Mouse (Mus musculus) lung, postnatal 0 days (tissue): ENCODE data around the gene Cmip.

Experiments
- CTCF ChIP-seq: IDR thresholded peaks from 2 replicates; pipeline ENCODE4 v1.5.1; 2016; ENCODE audit warnings: antibody characterized with exemption, mild to moderate bottlenecking
- EP300 ChIP-seq: IDR thresholded peaks from 2 replicates; pipeline ENCODE4 v1.6.1; 2016; ENCODE audit warnings: antibody characterized with exemption, mild to moderate bottlenecking, control low read depth

DNA sequence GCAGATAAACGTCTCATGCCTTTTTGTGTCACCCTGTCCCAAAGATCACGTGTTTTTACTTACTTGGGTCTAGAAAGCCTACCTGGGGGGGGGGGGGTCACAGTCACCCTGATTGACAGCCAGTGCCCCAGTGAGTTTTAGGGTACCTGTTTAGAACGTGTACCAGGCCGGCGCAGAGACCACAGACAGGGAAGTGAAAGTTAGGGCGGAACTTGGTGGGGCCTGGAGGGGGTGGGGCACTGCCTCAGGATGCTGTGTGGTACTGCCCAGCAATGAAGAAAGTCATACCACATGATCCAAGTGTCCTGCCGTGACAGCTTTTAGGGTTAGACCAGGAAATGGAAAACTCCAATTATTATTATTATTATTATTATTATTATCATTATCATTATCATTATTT is 219.0 kb downstream of the Cmip start:
- TF ChIP-seq CTCF (no peak), EP300 (no peak)
